Mouse (Mus musculus) heart, adult 8-10 months (tissue): Measurements from ENCODE around the gene Slc13a2. TPM values are rescaled to one million over a fixed set of nuclear protein-coding genes. Genes with fewer than 3 reads are reported as not detected.

Experiments used
- DNase-seq: peaks from one replicate; pipeline ENCODE4 v3.0.0; 2022; ENCODE audit warnings: low spot score
- total RNA-seq, 4 experiments: library from RNA; stranded (reverse); gene quantifications; 2 replicates each; pipeline ENCODE4 v1.2.4; 2022

The Slc13a2 gene
- total RNA-seq, 4 experiments from 2014 or later, result not detected

- no peak for DNase-seq
Measured at GRCm38 (mm10) chr11:78396950-78397349, 25.1 kb downstream of the Slc13a2 start.

GRCm38 (mm10) chr11:78392728-78393127 lies 29.3 kb downstream of the Slc13a2 start:
- no peak for DNase-seq

DNA sequence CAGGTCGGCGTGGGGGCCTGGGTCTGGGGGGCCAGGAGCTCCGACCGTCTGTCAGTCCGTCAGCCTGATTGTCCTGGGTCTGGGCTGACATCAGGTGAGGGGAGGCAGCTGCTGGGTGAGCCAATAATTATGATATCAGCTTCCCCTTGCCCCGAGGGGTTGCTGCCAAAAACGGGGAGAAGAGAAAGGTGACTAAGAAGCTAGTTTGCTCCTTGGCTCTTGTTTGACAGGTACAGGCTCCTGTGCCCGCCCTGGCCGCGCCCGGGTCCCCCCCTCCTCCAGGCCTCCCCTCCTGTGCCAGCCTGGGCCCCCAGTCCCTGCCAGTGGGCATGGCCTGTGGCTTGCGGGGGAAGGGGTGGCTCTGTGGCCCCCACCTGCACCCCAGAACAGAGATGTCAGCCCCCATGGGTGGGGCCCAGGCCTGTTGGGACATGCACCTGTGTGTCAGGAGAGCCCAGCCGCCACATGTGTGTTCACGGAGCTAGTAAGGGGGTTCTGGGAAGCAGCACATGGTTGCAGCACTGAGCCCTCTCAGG lies 35.4 kb downstream of the Slc13a2 start, which contains the start of gene Foxn1:
TSS of gene Foxn1 (minus strand) at position 51 of the 536 bp plus-strand sequence.
- DNase-seq, result no peak

DNA sequence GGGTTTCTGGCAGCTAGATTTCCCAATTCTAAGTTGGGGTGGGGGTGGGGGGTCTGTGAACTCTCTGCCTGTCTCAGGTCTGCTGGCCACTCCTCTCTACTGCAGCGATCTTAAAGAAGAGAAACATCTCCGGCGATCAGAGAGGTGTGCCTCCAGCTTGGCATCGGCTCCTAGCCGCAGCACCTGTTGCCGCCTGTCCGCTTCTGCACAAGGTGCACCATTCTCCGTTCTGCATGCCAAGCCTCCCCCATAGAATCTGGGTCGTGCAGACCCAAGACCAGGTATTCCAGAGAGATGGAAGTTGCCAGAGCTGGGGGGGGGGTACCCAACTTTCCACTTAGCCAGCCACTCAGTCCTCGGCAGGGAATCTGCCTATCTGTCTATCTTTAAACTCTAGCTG lies 36.2 kb downstream of the Slc13a2 start:
- DNase-seq, result no peak

- DNase-seq, result no peak
Measured at GRCm38 (mm10) chr11:78382701-78383100, 39.3 kb downstream of the Slc13a2 start.

DNA sequence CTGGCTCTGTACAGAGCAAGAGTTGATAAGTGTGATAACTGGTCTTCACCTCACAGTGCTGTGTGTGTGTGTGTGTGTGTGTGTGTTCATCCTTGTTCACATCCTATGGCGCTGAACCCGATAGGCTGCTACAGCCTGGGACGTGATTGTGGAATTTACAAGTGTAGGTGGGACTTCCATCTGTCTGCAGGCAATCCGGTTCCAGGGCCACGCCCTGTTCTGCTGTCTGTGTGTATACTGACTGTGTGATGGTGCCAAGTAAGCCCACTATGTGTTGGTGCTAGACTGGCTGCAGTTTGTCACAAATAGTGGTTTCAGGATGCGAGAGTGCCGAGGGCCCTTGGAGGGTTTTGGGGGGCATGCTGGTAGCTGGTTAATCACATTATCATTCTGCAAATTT lies 39.7 kb downstream of the Slc13a2 start:
- DNase-seq, result no peak

DNA sequence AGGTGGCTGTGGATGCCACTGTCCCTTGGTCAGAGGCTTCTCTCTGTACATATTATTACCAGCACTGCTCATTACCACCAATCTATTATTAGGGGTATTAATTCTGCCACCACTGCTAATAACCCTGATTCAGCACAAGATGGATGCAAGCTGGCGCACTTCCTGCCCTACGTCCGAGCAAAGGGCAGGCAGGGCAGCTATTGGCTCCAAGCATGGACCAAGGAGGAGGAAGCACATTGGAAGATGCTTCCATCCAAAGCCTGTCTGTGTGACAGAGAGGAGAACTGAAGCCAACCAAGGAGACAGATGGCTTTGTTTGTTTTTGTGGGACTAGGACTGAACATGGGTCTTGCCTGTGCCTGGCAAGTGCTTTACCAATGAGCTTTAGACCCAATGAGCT lies 41.0 kb downstream of the Slc13a2 start:
- DNase-seq, result no peak

- DNase-seq, result no peak
Measured at GRCm38 (mm10) chr11:78380351-78380750, 41.7 kb downstream of the Slc13a2 start.

- DNase-seq, result no peak
Measured at GRCm38 (mm10) chr11:78377549-78378159, 44.4 kb downstream of the Slc13a2 start.

GRCm38 (mm10) chr11:78374147-78374546 lies 47.9 kb downstream of the Slc13a2 start:
- DNase-seq, result no peak

- no peak for DNase-seq
Measured at GRCm38 (mm10) chr11:78372610-78373009, 49.4 kb downstream of the Slc13a2 start.

DNA sequence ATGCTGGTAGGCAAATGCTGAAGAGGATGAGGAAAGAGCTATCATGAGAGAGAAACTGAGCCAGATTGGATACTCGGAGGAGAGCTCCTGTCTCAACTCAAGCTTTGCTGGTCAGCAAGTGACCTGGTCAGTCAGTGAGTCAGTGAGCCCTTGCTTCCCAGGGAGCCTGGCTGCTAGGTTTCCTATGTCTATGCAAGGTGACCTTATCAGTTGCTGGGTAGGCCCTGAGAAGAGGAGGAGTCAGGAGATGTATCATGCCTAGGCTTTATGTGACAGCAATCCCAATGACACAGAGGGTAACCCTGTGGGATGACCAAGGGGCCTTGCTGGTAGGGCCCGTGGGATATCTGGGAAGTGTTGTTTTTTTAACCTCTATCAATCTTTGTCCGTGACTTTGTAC lies 49.9 kb downstream of the Slc13a2 start:
- no peak for DNase-seq

DNA sequence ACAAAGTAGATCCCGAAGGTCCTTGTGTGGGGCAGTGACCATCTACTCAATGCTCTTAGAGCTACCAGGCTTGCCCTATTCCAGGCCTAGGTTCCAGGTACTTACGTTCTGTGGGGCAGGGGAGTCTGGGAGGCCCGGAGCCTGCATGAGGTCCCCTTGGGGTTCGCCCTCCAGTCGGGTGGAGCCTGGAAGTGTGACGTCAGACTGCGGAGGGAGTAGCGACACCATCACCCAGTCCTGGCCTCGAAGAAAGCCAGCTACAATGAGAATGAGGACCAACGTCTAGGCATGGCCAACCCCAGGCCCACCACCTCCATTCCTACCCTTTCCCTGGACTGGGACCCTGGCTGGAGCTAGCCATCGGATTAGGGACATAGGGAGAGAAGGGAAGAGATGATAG lies 50.3 kb downstream of the Slc13a2 start:
- DNase-seq, result no peak

- no peak for DNase-seq
Measured at GRCm38 (mm10) chr11:78370389-78370788, 51.6 kb downstream of the Slc13a2 start.

DNA sequence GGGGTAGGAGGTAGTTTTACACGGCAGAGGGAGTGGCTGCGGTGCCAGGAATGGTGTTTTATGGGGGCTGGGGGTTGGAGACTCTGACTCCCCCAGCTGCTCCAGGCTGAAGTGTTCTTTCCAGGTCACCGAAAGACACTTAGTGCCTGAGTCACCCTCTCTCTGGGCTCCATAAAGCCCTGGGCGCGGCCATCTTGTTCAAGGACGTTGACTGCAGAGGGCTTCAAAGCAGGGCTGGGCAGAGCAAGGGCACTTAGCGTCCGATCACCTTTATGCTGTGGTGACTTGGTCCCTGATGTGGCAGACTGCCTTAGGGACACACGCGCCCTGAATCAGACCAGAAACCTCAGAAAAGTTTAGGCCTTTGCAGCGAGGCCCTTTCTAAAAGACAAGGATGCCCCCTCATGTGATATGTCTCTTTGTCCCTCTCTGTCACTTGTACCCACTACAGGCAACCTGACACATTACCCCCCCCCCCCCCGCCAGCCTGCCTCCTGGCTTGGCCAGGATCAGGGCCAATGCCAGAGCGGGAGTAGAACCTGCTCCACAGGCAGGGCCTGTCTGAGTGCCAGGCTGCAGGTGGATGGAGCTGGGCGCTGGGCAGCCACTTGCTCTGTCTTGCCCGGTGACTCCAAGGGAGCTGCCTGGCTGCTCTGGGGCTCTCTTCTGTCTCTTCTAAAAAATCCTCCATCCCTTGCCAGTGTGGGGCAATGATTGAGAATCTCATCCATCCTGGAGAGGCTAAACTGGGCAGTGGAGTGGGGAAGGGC lies 54.4 kb downstream of the Slc13a2 start:
- DNase-seq, result no peak

DNA sequence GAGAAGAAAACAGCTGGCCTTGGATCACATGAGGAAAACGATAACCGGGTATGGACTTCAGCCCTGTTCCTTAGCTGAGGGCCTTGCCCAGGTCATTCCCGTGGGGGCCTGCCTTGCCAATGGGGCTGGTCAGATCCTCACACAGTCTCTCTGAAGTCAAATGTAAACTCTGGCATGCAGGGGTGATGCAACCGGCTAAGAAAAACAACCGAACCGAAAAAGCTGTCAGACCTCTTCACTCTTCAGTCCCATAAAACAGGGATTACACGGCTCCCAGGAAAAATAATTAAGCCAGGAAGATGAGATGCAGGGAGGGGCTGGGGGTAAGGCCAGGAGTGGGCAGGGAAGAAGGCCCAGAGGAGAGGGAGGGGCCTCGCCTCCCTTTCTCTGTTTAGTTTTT lies 57.9 kb downstream of the Slc13a2 start:
- DNase-seq, result no peak

GRCm38 (mm10) chr11:78363309-78364007 lies 58.6 kb downstream of the Slc13a2 start:
- DNase-seq, result no peak

- DNase-seq, result no peak
Measured at GRCm38 (mm10) chr11:78360789-78361131, 61.3 kb downstream of the Slc13a2 start.

DNA sequence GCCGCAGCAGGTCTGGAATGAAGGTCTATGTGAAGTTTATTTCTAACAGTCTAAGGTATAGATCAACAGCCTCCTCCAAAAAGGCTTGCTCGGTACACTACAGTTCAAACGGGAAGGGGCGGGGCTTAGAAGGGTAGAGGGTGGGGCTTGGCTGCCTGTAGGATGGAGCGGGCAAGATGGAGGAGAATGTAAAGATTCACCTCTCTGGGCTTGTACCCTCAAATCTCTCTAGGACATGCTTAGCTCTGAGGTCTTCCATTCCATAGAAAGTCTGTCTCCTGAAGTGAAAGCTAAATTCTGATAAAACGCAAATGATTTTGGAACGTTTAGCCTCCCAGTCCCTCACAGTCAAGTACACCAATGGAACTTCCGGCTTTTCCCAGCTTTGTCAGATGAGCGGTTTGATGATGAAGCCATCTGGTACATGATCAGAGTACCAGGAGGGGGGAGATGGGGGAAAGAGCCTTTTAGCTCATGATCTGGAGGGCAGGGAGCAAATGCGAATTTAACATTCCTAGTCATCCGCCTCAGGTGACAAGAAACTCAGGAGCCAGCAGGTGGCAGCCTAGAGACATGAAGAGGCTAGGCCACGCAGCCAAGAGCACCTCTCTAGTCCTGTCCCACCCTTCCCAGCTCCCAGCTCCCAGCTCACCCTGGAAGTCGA lies 61.8 kb downstream of the Slc13a2 start:
- DNase-seq, result no peak

DNA sequence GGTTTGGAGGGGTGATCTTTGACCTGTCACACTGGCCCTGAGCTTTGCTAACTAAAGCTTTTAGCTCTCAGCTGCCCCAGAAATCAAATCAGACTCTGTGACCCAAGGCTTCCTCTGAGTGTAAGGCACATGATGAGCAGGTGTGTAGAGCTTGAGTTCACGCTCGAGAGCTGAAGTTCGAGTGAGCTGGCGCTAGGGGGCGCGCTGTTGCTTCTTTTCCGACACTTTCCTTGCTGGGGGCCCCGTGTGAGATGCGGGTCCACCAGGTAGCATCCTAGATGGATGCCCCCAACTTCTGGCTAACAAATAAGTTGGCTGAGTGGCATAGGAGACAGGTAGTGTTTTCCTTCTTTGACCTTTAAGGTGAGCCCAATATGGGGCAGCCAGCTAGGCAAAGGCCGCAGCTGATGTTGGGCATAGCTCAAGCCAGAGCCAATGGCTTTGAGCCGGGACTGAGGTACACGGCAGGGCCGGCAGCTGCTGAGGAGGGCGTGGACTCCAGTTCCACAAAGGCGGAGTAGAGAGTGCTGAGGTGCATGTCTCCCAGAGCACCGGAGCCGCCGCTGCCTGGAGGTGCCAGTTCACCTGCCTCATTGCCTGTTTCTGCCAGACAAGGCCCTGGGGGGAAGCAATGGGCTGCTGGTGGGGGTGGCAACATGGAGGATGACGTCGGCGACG lies 63.5 kb downstream of the Slc13a2 start:
- DNase-seq, result no peak

DNA sequence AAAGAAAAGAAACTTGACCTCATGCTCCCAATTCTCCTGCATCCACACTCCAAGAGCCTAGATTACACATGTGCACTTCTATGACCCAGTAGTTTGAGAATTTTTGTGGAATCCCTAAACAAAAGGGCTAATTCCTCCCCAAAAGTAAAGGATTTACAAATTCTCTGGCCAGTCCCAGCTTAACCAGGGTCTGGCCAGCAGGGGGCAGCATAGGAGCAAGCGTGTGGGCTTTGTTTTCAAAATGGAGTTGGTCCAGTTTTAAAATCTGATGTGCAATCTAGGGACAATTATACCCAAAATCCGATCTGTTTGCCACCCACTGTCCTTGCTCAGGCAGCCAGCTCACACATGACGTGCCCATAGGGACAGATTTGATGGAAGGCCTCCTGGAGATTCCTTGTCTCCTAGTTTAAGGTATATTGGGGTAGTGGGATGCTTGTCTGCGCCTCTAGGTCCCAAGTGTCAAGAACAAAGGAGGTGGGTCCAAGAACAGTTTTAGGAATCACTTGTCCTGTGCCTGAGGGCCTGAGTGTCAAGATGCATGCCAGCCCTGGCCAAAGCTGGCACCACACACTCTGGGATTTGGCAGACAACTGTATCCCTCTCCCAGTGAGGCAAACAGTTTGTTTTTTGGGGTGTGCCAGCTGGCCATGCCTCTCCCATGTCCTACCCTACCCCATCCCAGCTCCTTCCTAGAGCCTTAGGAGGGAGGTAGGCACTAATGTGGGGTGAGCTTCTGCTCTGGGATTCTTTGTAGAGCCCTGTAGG lies 66.4 kb downstream of the Slc13a2 start:
- no peak for DNase-seq
